Mouse (Mus musculus): ENCODE results near the gene Sipa1l2.

GRCm38 (mm10) chr8:125500005-125500404, 69.6 kb downstream of the Sipa1l2 start:
- no peak for TF ChIP-seq MYOD1 (IDR thresholded peaks at IDR 0.05; ENCODE audit: control insufficient read depth, insufficient read length, low read depth)
- no peak for TF ChIP-seq CEBPB (IDR thresholded peaks at IDR 0.05; ENCODE audit: low read depth)
- TF ChIP-seq FOSL1 (IDR thresholded peaks at IDR 0.05; ENCODE audit: insufficient read depth, low read length, poor library complexity, severe bottlenecking): no peak
- no peak for TF ChIP-seq CTCF (IDR thresholded peaks at IDR 0.05; ENCODE audit: control insufficient read depth, insufficient read depth, insufficient read length)
